Mouse (Mus musculus) myocyte (in vitro differentiated cells): Measurements from ENCODE around the gene Zfp36l1. TPM values are rescaled to one million over a fixed set of nuclear protein-coding genes. Genes with fewer than 3 reads are reported as not detected.

Experiments used
- H3K27me3 ChIP-seq: one replicate; pipeline ENCODE4 v1.6.1; 2011; ENCODE audit not compliant: control insufficient read depth, insufficient read depth, insufficient read length
- H3K36me3 ChIP-seq: one replicate; pipeline ENCODE4 v1.6.1; 2011; ENCODE audit not compliant: control insufficient read depth, insufficient read depth
- H3K4me2 ChIP-seq: one replicate; pipeline ENCODE4 v1.6.1; 2011; ENCODE audit warnings: low read depth, control low read depth
- H3K4me3 ChIP-seq: one replicate; pipeline ENCODE4 v1.5.1; 2011; ENCODE audit warnings: mild to moderate bottlenecking, control low read depth, moderate library complexity
- H3K79me2 ChIP-seq: one replicate; pipeline ENCODE4 v1.6.1; 2011; ENCODE audit not compliant: control insufficient read depth, insufficient read depth
- H3ac ChIP-seq: one replicate; pipeline ENCODE4 v1.6.1; 2011; ENCODE audit not compliant: control insufficient read depth, insufficient read length
- CEBPB ChIP-seq: IDR thresholded peaks from 2 replicates; pipeline ENCODE4 v1.6.1; 2011; ENCODE audit warnings: mild to moderate bottlenecking, moderate library complexity; ENCODE audit not compliant: poor library complexity, insufficient read depth, severe bottlenecking
- E2F4 ChIP-seq: IDR thresholded peaks from one replicate; pipeline ENCODE4 v1.6.1; 2011; ENCODE audit warnings: mild to moderate bottlenecking, control low read depth, moderate library complexity; ENCODE audit not compliant: insufficient read depth
- MAX ChIP-seq: IDR thresholded peaks from one replicate; pipeline ENCODE4 v1.6.1; 2011; ENCODE audit warnings: low read depth, mild to moderate bottlenecking, control low read depth
- MYOD1 ChIP-seq, 3 experiments: IDR thresholded peaks; one replicate each; pipeline ENCODE4 v1.6.1; 2011; ENCODE audit warnings: control low read depth in 2 of 3, low read depth in 2 of 3, mild to moderate bottlenecking in 2 of 3, moderate library complexity in 1 of 3; ENCODE audit not compliant: insufficient read length in 2 of 3, control insufficient read depth in 1 of 3
- MYOG ChIP-seq, 3 experiments: IDR thresholded peaks; one replicate each; pipeline ENCODE4 v1.6.1; 2011; ENCODE audit warnings: control low read depth in 2 of 3, low read depth in 2 of 3, mild to moderate bottlenecking in 2 of 3; ENCODE audit not compliant: insufficient read length in 2 of 3, control insufficient read depth in 1 of 3, insufficient read depth in 1 of 3
- POLR2A ChIP-seq: IDR thresholded peaks from one replicate; pipeline ENCODE4 v1.6.1; 2011; ENCODE audit warnings: low read depth, mild to moderate bottlenecking, control low read depth, moderate library complexity; ENCODE audit not compliant: insufficient read length
- POLR2AphosphoS2 ChIP-seq: IDR thresholded peaks from one replicate; pipeline ENCODE4 v1.6.1; 2011; ENCODE audit warnings: low read depth, control low read depth; ENCODE audit not compliant: insufficient read length
- REST ChIP-seq: IDR thresholded peaks from one replicate; pipeline ENCODE4 v1.6.1; 2011; ENCODE audit warnings: mild to moderate bottlenecking, control low read depth, moderate library complexity; ENCODE audit not compliant: insufficient read depth, insufficient read length
- SRF ChIP-seq: IDR thresholded peaks from one replicate; pipeline ENCODE4 v1.6.1; 2011; ENCODE audit warnings: low read depth; ENCODE audit not compliant: control insufficient read depth, insufficient read length
- TCF12 ChIP-seq: IDR thresholded peaks from one replicate; pipeline ENCODE4 v1.6.1; 2011; ENCODE audit warnings: mild to moderate bottlenecking, control low read depth; ENCODE audit not compliant: poor library complexity, insufficient read depth, severe bottlenecking
- TCF3 ChIP-seq: IDR thresholded peaks from one replicate; pipeline ENCODE4 v1.6.1; 2011; ENCODE audit warnings: low read depth, control low read depth; ENCODE audit not compliant: insufficient read length
- USF1 ChIP-seq: IDR thresholded peaks from one replicate; pipeline ENCODE4 v1.6.1; 2011; ENCODE audit warnings: low read depth, mild to moderate bottlenecking, control low read depth, moderate library complexity
- polyA plus RNA-seq: library from polyadenylated mRNA; unstranded; fragments of >200 nt; fragmentation: generic; extraction: Trizol; gene quantifications from one replicate; pipeline ENCODE4 v1.2.1, GENCODE M21; 2012; ENCODE audit warnings: missing spikeins

Zfp36l1 gene
- polyA plus RNA-seq, 1 experiment = 35.7 TPM

DNA sequence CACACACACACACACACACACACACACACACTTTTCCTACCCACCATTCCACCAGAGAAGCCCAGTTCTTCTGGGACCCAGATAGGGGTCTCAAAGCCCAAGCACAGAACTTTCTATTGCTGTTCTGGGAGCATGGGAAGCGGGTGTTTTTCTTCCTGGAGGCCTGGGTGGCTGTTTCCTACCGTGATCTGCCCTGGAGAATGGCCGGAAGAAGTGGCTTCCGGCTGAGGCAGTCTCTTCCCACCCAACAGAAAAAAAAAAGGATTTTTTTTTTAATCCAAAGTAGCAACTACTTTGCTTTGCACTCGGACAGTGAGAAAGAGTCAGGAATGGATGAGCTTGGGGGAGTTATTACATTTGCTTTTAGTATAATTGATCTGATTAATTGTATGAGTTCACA lies 22.3 kb downstream of the Zfp36l1 start:
- Histone ChIP-seq H3K79me2 (no peaks in the 10 kb centered on the region), H3ac (no peak overlapping the region), H3K36me3 (no peaks in the 10 kb centered on the region), H3K4me2 (no peak overlapping the region), H3K4me3 (no peak overlapping the region), H3K27me3 (no peaks in the 10 kb centered on the region)
- TF ChIP-seq E2F4 (no peak), TCF12 (no peak), USF1 (no peak)

DNA sequence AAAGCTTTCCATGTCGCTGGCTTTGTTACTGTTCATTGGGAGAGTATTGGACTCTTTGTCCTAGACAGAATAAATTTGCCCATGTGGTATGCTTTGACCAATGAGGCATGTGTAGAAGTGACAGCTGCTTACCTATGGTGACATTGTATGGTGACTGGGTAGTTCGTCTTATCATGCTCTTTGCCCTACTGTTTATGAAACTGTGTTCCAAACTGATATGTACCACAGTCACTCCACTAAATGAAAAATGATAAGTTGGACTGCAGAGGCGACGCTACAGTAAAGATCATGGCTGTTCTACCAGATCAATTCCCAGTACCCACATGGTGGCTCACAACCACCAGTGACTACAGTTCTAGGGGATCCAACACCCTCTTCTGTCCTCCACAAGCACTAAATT lies 24.7 kb downstream of the Zfp36l1 start:
- H3K79me2 ChIP-seq = no peaks in the 10 kb centered on the region
- no peak overlapping the region for H3K4me2 ChIP-seq
- H3K4me3 ChIP-seq = no peak overlapping the region
- no peaks in the 10 kb centered on the region for H3K27me3 ChIP-seq
- no peak overlapping the region for H3ac ChIP-seq
- TF ChIP-seq MYOD1 (IDR thresholded peaks at IDR 0.05; ENCODE audit: control insufficient read depth in 1 of 3, insufficient read length in 2 of 3, low read depth in 2 of 3) (no peak), TCF3 (no peak), REST (no peak), USF1 (no peak), TCF12 (no peak), MYOG (IDR thresholded peaks at IDR 0.05; ENCODE audit: control insufficient read depth in 1 of 3, insufficient read depth in 1 of 3, insufficient read length in 2 of 3, low read depth in 2 of 3) (no peak), MAX (no peak), E2F4 (no peak), POLR2AphosphoS2 (no peak), POLR2A (no peak), CEBPB (no peak), SRF (no peak)
- no peaks in the 10 kb centered on the region for H3K36me3 ChIP-seq

DNA sequence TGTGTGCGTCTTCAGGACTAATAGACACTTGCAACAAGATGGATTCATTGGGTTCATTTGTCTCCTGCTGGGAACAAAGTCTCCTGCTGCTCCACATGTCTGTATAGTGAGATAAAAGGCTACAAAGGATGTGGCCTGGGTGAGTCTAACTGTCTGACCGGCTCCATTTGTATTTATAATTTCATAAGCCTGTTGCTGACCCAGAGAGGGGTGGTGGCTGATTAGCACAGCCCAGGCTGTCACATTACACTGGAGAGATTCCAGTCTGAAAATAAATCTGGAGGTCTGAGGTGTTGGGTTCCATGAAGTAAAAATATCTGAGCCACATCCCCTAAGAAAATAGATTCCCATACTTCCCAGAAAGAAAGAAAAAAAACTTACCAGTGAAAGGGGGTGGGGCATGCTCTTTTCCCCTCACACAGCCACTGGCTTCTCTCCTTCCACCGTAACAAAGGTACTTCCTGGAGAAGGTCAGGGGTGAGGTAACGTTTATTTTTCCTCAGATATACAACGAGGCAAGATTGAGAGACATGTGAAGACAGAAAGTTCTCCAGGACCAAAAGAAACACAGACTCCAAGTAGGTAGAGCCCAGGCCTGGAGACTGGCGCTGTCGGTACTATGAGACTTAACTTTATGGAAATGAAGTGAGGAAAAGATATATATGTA lies 28.2 kb downstream of the Zfp36l1 start:
- Histone ChIP-seq H3K79me2 (no peaks in the 10 kb centered on the region), H3K27me3 (no peaks in the 10 kb centered on the region), H3K4me2 (peak overlapping the region; percentile 59), H3K4me3 (no peak overlapping the region), H3K36me3 (no peaks in the 10 kb centered on the region), H3ac (no peak overlapping the region)
- TF ChIP-seq TCF3 = no peak
- TF ChIP-seq MYOD1 (IDR thresholded peaks at IDR 0.05; ENCODE audit: control insufficient read depth in 1 of 3, insufficient read length in 2 of 3, low read depth in 2 of 3) = peak in 1 of 3 experiments; percentile 2
- no peak for TF ChIP-seq REST
- no peak for TF ChIP-seq CEBPB

DNA sequence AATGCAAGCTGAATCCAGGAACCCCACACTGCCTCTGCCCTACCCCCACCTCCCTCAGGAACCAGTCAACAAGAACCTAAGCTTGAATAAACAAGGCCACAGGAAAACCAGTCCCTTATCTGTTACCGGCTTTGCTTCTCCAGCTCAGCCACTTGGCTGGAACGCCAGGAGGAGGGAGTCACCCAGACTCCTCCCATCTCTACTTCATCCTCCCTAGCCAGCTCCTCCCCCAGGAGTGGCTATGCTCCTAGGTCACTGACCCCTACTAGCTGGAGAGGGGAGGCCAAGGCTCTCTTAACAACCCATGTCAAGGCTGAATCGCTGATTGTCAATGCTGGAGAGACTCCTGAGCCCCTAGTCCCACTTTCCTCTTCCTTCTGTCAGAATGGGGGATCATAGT lies 28.9 kb downstream of the Zfp36l1 start:
- Histone ChIP-seq H3ac (no peak overlapping the region), H3K4me2 (peak overlapping the region; percentile 59), H3K36me3 (no peaks in the 10 kb centered on the region), H3K27me3 (no peaks in the 10 kb centered on the region), H3K4me3 (no peak overlapping the region), H3K79me2 (no peaks in the 10 kb centered on the region)
- TF ChIP-seq USF1 (no peak), MAX (no peak), MYOD1 (IDR thresholded peaks at IDR 0.05; ENCODE audit: control insufficient read depth in 1 of 3, insufficient read length in 2 of 3, low read depth in 2 of 3) (no peak), REST (no peak), CEBPB (no peak), SRF (no peak), MYOG (IDR thresholded peaks at IDR 0.05; ENCODE audit: control insufficient read depth in 1 of 3, insufficient read depth in 1 of 3, insufficient read length in 2 of 3, low read depth in 2 of 3) (no peak)

DNA sequence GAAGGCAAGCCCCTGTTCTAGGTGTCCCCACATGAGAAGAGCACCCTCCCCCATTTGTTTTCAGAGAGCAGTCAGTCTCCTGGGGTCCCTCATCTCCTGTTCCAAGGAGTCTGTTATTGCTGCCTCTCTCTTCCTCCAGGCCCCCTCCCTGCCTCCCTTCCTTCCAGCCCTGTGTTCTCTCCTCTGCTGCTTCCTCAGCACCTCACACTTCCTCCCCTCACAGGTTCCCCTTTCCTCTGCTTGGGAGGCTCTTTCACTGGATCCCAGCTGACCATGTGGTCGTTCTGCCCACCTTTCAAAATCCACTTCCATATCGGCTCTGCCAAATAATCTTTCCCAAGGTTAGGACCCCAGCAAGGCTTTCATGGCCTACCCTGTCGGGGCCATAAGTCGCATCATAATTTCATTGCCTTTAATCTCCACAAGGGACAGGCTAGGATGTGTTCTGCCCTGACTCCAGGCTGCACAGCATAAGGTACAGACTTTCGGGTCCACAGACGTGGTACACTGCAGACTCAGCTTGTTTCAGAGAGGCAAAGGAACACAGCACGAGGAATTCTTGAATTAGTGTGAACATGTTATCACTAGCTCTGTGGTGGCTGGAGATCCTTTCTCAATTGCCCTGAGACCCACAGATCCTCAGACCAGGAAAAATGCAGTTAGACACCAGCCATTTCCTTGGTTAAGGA lies 29.5 kb downstream of the Zfp36l1 start:
- Histone ChIP-seq H3K4me2 (peak overlapping the region; percentile 59), H3K36me3 (no peaks in the 10 kb centered on the region), H3K27me3 (no peaks in the 10 kb centered on the region), H3K4me3 (no peak overlapping the region), H3K79me2 (no peaks in the 10 kb centered on the region), H3ac (no peak overlapping the region)
- TF ChIP-seq MAX (no peak), MYOD1 (IDR thresholded peaks at IDR 0.05; ENCODE audit: control insufficient read depth in 1 of 3, insufficient read length in 2 of 3, low read depth in 2 of 3) (no peak), REST (no peak), POLR2AphosphoS2 (no peak), POLR2A (no peak), MYOG (IDR thresholded peaks at IDR 0.05; ENCODE audit: control insufficient read depth in 1 of 3, insufficient read depth in 1 of 3, insufficient read length in 2 of 3, low read depth in 2 of 3) (no peak), E2F4 (no peak), SRF (no peak), TCF12 (no peak), USF1 (no peak), CEBPB (no peak), TCF3 (no peak)
